Mouse (Mus musculus) intestine, postnatal 0 days (tissue): Measurements from ENCODE around the gene Gale. TPM values are rescaled to one million over a fixed set of nuclear protein-coding genes. Genes with fewer than 3 reads are reported as not detected.
"Not testable (repeated sequence)": the region's sequence is repeated elsewhere in the genome, so short reads cannot be mapped to it uniquely, and the experiment has no call there.

Experiments
- ATAC-seq: fragments of 200-750 bp; cut with Nextera tagmentation; 2 replicates; pipeline ENCODE4 v1.8.0; 2017; ENCODE audit warnings: mild to moderate bottlenecking, moderate TSS enrichment, moderate library complexity
- H3K27ac ChIP-seq: fragments of 300-500 bp; sonication (generic); 2 replicates; pipeline ENCODE4 v1.5.1; 2014; ENCODE audit warnings: mild to moderate bottlenecking, low read depth, low read length, moderate library complexity
- H3K27me3 ChIP-seq: fragments of 300-500 bp; sonication (generic); replicated peaks from 2 replicates; pipeline ENCODE4 v1.6.1; 2014; ENCODE audit warnings: low read length, mixed read lengths; ENCODE audit not compliant: control insufficient read depth, insufficient read depth
- H3K36me3 ChIP-seq: fragments of 300-500 bp; sonication (generic); 2 replicates; pipeline ENCODE4 v1.6.1; 2014; ENCODE audit warnings: mild to moderate bottlenecking, moderate library complexity; ENCODE audit not compliant: control insufficient read depth, insufficient read depth
- H3K4me1 ChIP-seq: fragments of 300-500 bp; sonication (generic); replicated peaks from 2 replicates; pipeline ENCODE4 v1.6.1; 2014; ENCODE audit warnings: antibody characterized with exemption, low read length, mixed read lengths; ENCODE audit not compliant: control insufficient read depth, insufficient read depth
- H3K4me2 ChIP-seq: fragments of 300-500 bp; sonication (generic); replicated peaks from 2 replicates; pipeline ENCODE4 v1.6.1; 2014; ENCODE audit warnings: low read depth, mild to moderate bottlenecking, moderate library complexity
- H3K4me3 ChIP-seq: fragments of 300-500 bp; sonication (generic); 2 replicates; pipeline ENCODE4 v1.5.1; 2014; ENCODE audit warnings: low read depth, low read length
- H3K9ac ChIP-seq: fragments of 300-500 bp; sonication (generic); 2 replicates; pipeline ENCODE4 v1.6.1; 2014; ENCODE audit warnings: mild to moderate bottlenecking, low read depth, low read length
- H3K9me3 ChIP-seq: fragments of 300-500 bp; sonication (generic); 2 replicates; pipeline ENCODE4 v1.6.1; 2016; ENCODE audit warnings: mixed run types; ENCODE audit not compliant: control insufficient read depth
- CTCF ChIP-seq: sonication (generic); IDR thresholded peaks from 2 replicates; pipeline ENCODE4 v1.5.1; 2016; ENCODE audit warnings: low read depth, mild to moderate bottlenecking, control low read depth, antibody characterized with exemption, moderate library complexity
- WGBS: fragments of 180-500 bp; shearing (Covaris S2); extraction: QIAGEN DNeasy Blood & Tissue Kit; methylation state at CpG from one replicate; pipeline ENCODE4 v1.1.7; 2014; 5-methylcytosine and 5-hydroxymethylcytosine counted together
- polyA plus RNA-seq: library from polyadenylated mRNA; unstranded; fragments of >200 nt; fragmentation: Nextera tagmentation; extraction: Ambion mirVana; gene quantifications from 2 replicates; pipeline ENCODE4 v1.2.1, GENCODE M21; 2015

Gene Gale
- polyA plus RNA-seq, 1 experiment from 2014 or later = 131 TPM

GRCm38 (mm10) chr4:135976146-135976545 lies 12.6 kb downstream of the Gale start:
- Histone ChIP-seq H3K4me2 (no peak overlapping the region), H3K27me3 (no peaks in the 10 kb centered on the region), H3K27ac (0 out of 2 replicates have a peak overlapping the region, but pooled peaks have one; percentile 41), H3K9ac (no peak overlapping the region), H3K36me3 (peaks cover 31% of the 10 kb centered on the region), H3K4me1 (peaks cover 10% of the 10 kb centered on the region), H3K4me3 (no peak overlapping the region), H3K9me3 (no peaks in the 10 kb centered on the region)
- no peak for ATAC-seq
- TF ChIP-seq CTCF = no peak
- 91% methylated on average over 12 of the region's 12 CpGs for WGBS

- H3K36me3 ChIP-seq = peaks cover 39% of the 10 kb centered on the region
- H3K4me3 ChIP-seq, H3K9ac ChIP-seq, H3K9me3 ChIP-seq, ATAC-seq, H3K4me1 ChIP-seq, H3K4me2 ChIP-seq, H3K27me3 ChIP-seq, H3K27ac ChIP-seq: not testable (repeated sequence)
- 91% methylated on average over 5 of the region's 5 CpGs for WGBS
Measured at GRCm38 (mm10) chr4:135980223-135980622, 16.7 kb downstream of the Gale start.

- no peak for ATAC-seq
- WGBS = 57% methylated on average over 7 of the region's 7 CpGs
- no peak; the same call in 1 of the 2 replicates for TF ChIP-seq CTCF
- Histone ChIP-seq H3K4me2 (no peak overlapping the region), H3K27me3 (no peaks in the 10 kb centered on the region), H3K9me3 (no peaks in the 10 kb centered on the region), H3K36me3 (peaks cover 27% of the 10 kb centered on the region), H3K4me1 (0 out of 2 replicates have a peak, but pooled peaks cover 8% of the 10 kb centered on the region), H3K27ac (peak overlapping the region; percentile 57; the same call in 1 of the 2 replicates), H3K4me3 (no peak overlapping the region), H3K9ac (no peak overlapping the region)
Measured at GRCm38 (mm10) chr4:135981524-135982063, 18.1 kb downstream of the Gale start.

GRCm38 (mm10) chr4:135984556-135984955 lies 21.0 kb downstream of the Gale start:
- Histone ChIP-seq H3K27me3 (no peaks in the 10 kb centered on the region), H3K27ac (no peak overlapping the region), H3K4me3 (no peak overlapping the region), H3K4me2 (no peak overlapping the region), H3K4me1 (0 out of 2 replicates have a peak, but pooled peaks cover 8% of the 10 kb centered on the region), H3K36me3 (peaks cover 16% of the 10 kb centered on the region; the same call in 1 of the 2 replicates), H3K9ac (no peak overlapping the region), H3K9me3 (no peaks in the 10 kb centered on the region)
- TF ChIP-seq CTCF = no peak
- ATAC-seq = no peak
- 77% methylated on average over 5 of the region's 5 CpGs for WGBS

GRCm38 (mm10) chr4:135985193-135985592 lies 21.7 kb downstream of the Gale start:
- no peak overlapping the region for H3K4me3 ChIP-seq
- H3K27me3 ChIP-seq = no peaks in the 10 kb centered on the region
- WGBS = 73% methylated on average over 5 of the region's 5 CpGs
- H3K4me2 ChIP-seq = no peak overlapping the region
- no peak for TF ChIP-seq CTCF
- H3K9ac ChIP-seq = no peak overlapping the region
- ATAC-seq = no peak
- H3K4me1 ChIP-seq = 0 out of 2 replicates have a peak, but pooled peaks cover 8% of the 10 kb centered on the region
- no peak overlapping the region for H3K27ac ChIP-seq
- H3K9me3 ChIP-seq = no peaks in the 10 kb centered on the region
- H3K36me3 ChIP-seq = peaks cover 16% of the 10 kb centered on the region; the same call in 1 of the 2 replicates

GRCm38 (mm10) chr4:135985769-135986168 lies 22.2 kb downstream of the Gale start:
- no peak for ATAC-seq
- Histone ChIP-seq H3K9ac (0 out of 2 replicates have a peak overlapping the region, but pooled peaks have one; percentile 85), H3K27me3 (no peaks in the 10 kb centered on the region), H3K4me1 (0 out of 2 replicates have a peak, but pooled peaks cover 8% of the 10 kb centered on the region), H3K27ac (no peak overlapping the region), H3K9me3 (no peaks in the 10 kb centered on the region), H3K36me3 (peaks cover 16% of the 10 kb centered on the region; the same call in 1 of the 2 replicates), H3K4me3 (peak overlapping the region; percentile 89), H3K4me2 (peak overlapping the region; percentile 94)
- 75% methylated on average over 7 of the region's 7 CpGs for WGBS
- TF ChIP-seq CTCF = no peak
